Comparison of ENCODE assay signal across 8 mouse cellular contexts in genomic region chr7:111179401-111180271, GRCm38 (mm10).
A peak's percentile ranks its signal among the peaks of the same experiment; 100 is the strongest.
DNase-seq lines count a peak whose midpoint lies in the region; ATAC-seq and TF ChIP-seq lines count a peak whose summit lies in the region.

No protein-coding gene starts in this region.

- H3K79me2 ChIP-seq in MEL (ENCODE audit: control insufficient read depth, insufficient read depth, low read length, poor library complexity): no peaks in the 10 kb centered on the region; the same call in 1 of the 2 replicates

- 32% methylated on average over 7 of the region's 7 CpGs for WGBS in intestine, postnatal 0 days
- 40% methylated on average over 7 of the region's 7 CpGs for WGBS in liver, postnatal 0 days (ENCODE audit: insufficient replicate concordance)

- peak overlapping the region; percentile 0 to 32 for H3K4me3 ChIP-seq in MEL (ENCODE audit: control insufficient read depth in 1 of 2, insufficient read depth in 1 of 2, low read depth in 2 of 2, low read length in 2 of 2)
- H3K4me3 ChIP-seq in intestine, postnatal 0 days (ENCODE audit: low read depth, low read length): no peak overlapping the region
- no peak overlapping the region for H3K4me3 ChIP-seq in liver, postnatal 0 days (ENCODE audit: low read depth, low read length)

- peak; percentile 71 for ATAC-seq in granulocyte monocyte progenitor cell, adult 5-6 weeks (replicated peaks; ENCODE audit: poor library complexity, severe bottlenecking)
- peak; percentile 77 for ATAC-seq in intestine, postnatal 0 days
- peak; percentile 91 for ATAC-seq in liver, postnatal 0 days

- peaks cover 16 to 35% of the 10 kb centered on the region in 2 experiments for H3K4me1 ChIP-seq in MEL (ENCODE audit: control insufficient read depth in 1 of 2, insufficient read depth in 2 of 2, low read length in 2 of 2)
- H3K4me1 ChIP-seq in intestine, postnatal 0 days (replicated peaks; ENCODE audit: control insufficient read depth, insufficient read depth, low read length): no peaks in the 10 kb centered on the region; the same call in 1 of the 2 replicates
- H3K4me1 ChIP-seq in liver, postnatal 0 days (ENCODE audit: insufficient read depth): peaks cover 20% of the 10 kb centered on the region

- no peaks in the 10 kb centered on the region for H3K27me3 ChIP-seq in MEL (ENCODE audit: control insufficient read depth in 1 of 2, insufficient read depth in 2 of 2, low read length in 2 of 2)
- H3K27me3 ChIP-seq in intestine, postnatal 0 days (replicated peaks; ENCODE audit: control insufficient read depth, insufficient read depth, low read length): no peaks in the 10 kb centered on the region
- 0 out of 2 replicates have a peak, but pooled peaks cover 3% of the 10 kb centered on the region for H3K27me3 ChIP-seq in liver, postnatal 0 days (ENCODE audit: insufficient read depth, low read length)

- H3K27ac ChIP-seq in MEL (ENCODE audit: control insufficient read depth, low read depth, low read length): peak overlapping the region; percentile 65
- peak overlapping the region; percentile 86 for H3K27ac ChIP-seq in intestine, postnatal 0 days (ENCODE audit: low read depth, low read length)
- peak overlapping the region; percentile 50 for H3K27ac ChIP-seq in liver, postnatal 0 days (ENCODE audit: low read depth)

- peak in 1 of 2 experiments; percentile 46; a peak in 1 of 4 replicates for TF ChIP-seq POLR2A in MEL (IDR thresholded peaks at IDR 0.05; ENCODE audit: control insufficient read depth in 1 of 2, insufficient read depth in 1 of 2, low read depth in 1 of 2, low read length in 2 of 2, poor library complexity in 1 of 2)

- peak overlapping the region; percentile 38 for H3K4me2 ChIP-seq in intestine, postnatal 0 days (replicated peaks; ENCODE audit: low read depth)
- H3K4me2 ChIP-seq in liver, postnatal 0 days (ENCODE audit: low read depth, low read length): peak overlapping the region; percentile 43

- no peak for TF ChIP-seq CTCF in MEL (IDR thresholded peaks at IDR 0.05 in 2 of 3, conservative IDR thresholded peaks at IDR 0.05 in 1 of 3; ENCODE audit: control insufficient read depth in 1 of 3, insufficient read depth in 1 of 3, low read depth in 2 of 3, low read length in 3 of 3, poor library complexity in 1 of 3, severe bottlenecking in 1 of 3)
- peak; percentile 19; the same call in 1 of the 2 replicates for TF ChIP-seq CTCF in intestine, postnatal 0 days (IDR thresholded peaks at IDR 0.05; ENCODE audit: low read depth)
- TF ChIP-seq CTCF in liver, postnatal 0 days (IDR thresholded peaks at IDR 0.05; ENCODE audit: low read depth): no peak

- H3K36me3 ChIP-seq in MEL (ENCODE audit: control insufficient read depth in 1 of 2, insufficient read depth in 2 of 2, low read length in 2 of 2): peaks cover 0 to 26% of the 10 kb centered on the region in 2 experiments; a peak in 2 of 4 replicates
- no peaks in the 10 kb centered on the region for H3K36me3 ChIP-seq in intestine, postnatal 0 days (ENCODE audit: control insufficient read depth, insufficient read depth)
- H3K36me3 ChIP-seq in liver, postnatal 0 days (replicated peaks; ENCODE audit: insufficient read depth, low read length): no peaks in the 10 kb centered on the region

- H3K9ac ChIP-seq in MEL (ENCODE audit: control insufficient read depth, low read depth, low read length, poor library complexity, severe bottlenecking): peak overlapping the region; percentile 35
- H3K9ac ChIP-seq in intestine, postnatal 0 days (ENCODE audit: low read depth, low read length): no peak overlapping the region
- peak overlapping the region; percentile 28; the same call in 1 of the 2 replicates for H3K9ac ChIP-seq in liver, postnatal 0 days (replicated peaks)

- peak; percentile 94 to 98 for TF ChIP-seq EP300 in MEL (IDR thresholded peaks at IDR 0.05; ENCODE audit: low read depth in 1 of 2, low read length in 2 of 2)
- TF ChIP-seq EP300 in liver, postnatal 0 days (IDR thresholded peaks at IDR 0.05; ENCODE audit: low read depth): peak; percentile 99

- no peak for TF ChIP-seq RAD21 in MEL (IDR thresholded peaks at IDR 0.05; ENCODE audit: low read depth, low read length)

- no peaks in the 10 kb centered on the region for H3K9me3 ChIP-seq in MEL (replicated peaks; ENCODE audit: insufficient read depth, low read length)
- H3K9me3 ChIP-seq in intestine, postnatal 0 days (ENCODE audit: control insufficient read depth): no peaks in the 10 kb centered on the region
- H3K9me3 ChIP-seq in liver, postnatal 0 days (ENCODE audit: low read length): no peaks in the 10 kb centered on the region

- DNase-seq in MEL (ENCODE audit: low read depth, low spot score): peak; percentile 89
- peak; percentile 92 for DNase-seq in adrenal gland, postnatal 14 days
- peak; percentile 76 for DNase-seq in liver, postnatal 0 days
- DNase-seq in retina, embryonic 14.5 days (ENCODE audit: low spot score): peak; percentile 39
- DNase-seq in cerebellum, adult 8-10 months: no peak
- DNase-seq in right cerebral cortex, postnatal 36 days (ENCODE audit: low spot score in 2 of 2): no peak

TF ChIP-seq in MEL, 35 proteins besides CTCF, POLR2A, EP300 and RAD21:
- TF ChIP-seq POLR2AphosphoS5 (IDR thresholded peaks at IDR 0.05; ENCODE audit: borderline replicate concordance, low read depth, low read length): no peak
- TF ChIP-seq USF1 (IDR thresholded peaks at IDR 0.05; ENCODE audit: low read depth, low read length): peak; percentile 92
- TF ChIP-seq MYB (IDR thresholded peaks at IDR 0.05; ENCODE audit: low read depth, low read length): no peak
- TF ChIP-seq NELFE (IDR thresholded peaks at IDR 0.05; ENCODE audit: low read depth, low read length): peak; percentile 62
- TF ChIP-seq UBTF (IDR thresholded peaks at IDR 0.05; ENCODE audit: borderline replicate concordance, insufficient read depth, low read depth, low read length): no peak
- peak; percentile 42 for TF ChIP-seq KAT2A (conservative IDR thresholded peaks at IDR 0.05; ENCODE audit: low read depth, low read length)
- no peak for TF ChIP-seq TBP (IDR thresholded peaks at IDR 0.05; ENCODE audit: low read depth, low read length)
- peak; percentile 73; the same call in 1 of the 2 replicates for TF ChIP-seq MAZ (IDR thresholded peaks at IDR 0.05; ENCODE audit: low read depth, low read length)
- TF ChIP-seq SMC3 (IDR thresholded peaks at IDR 0.05; ENCODE audit: low read depth, low read length): no peak; the same call in 1 of the 2 replicates
- 0 out of 2 replicates have a peak, but pooled peaks have one; percentile 69 for TF ChIP-seq CHD1 (IDR thresholded peaks at IDR 0.05; ENCODE audit: low read depth, low read length)
- TF ChIP-seq ZNF384 (IDR thresholded peaks at IDR 0.05; ENCODE audit: low read depth, low read length): no peak
- peak; percentile 7; the same call in 1 of the 2 replicates for TF ChIP-seq MAX (IDR thresholded peaks at IDR 0.05; ENCODE audit: low read length)
- peak; percentile 84 for TF ChIP-seq MYC (IDR thresholded peaks at IDR 0.05; ENCODE audit: low read depth, low read length)
- no peak for TF ChIP-seq ZKSCAN1 (IDR thresholded peaks at IDR 0.05; ENCODE audit: low read depth, low read length)
- TF ChIP-seq BHLHE40 (IDR thresholded peaks at IDR 0.05; ENCODE audit: borderline replicate concordance, low read depth, low read length): peak; percentile 51; the same call in 1 of the 2 replicates
- TF ChIP-seq ZMIZ1 (IDR thresholded peaks at IDR 0.05; ENCODE audit: low read depth, low read length): peak; percentile 65; the same call in 1 of the 2 replicates
- TF ChIP-seq E2F4 (IDR thresholded peaks at IDR 0.05; ENCODE audit: borderline replicate concordance, low read depth, low read length): no peak
- peak; percentile 77; the same call in 1 of the 2 replicates for TF ChIP-seq MAFK (IDR thresholded peaks at IDR 0.05; ENCODE audit: borderline replicate concordance, low read depth, low read length)
- peak; percentile 47; the same call in 1 of the 2 replicates for TF ChIP-seq JUND (IDR thresholded peaks at IDR 0.05; ENCODE audit: low read depth, low read length)
- TF ChIP-seq CHD2 (IDR thresholded peaks at IDR 0.05; ENCODE audit: low read length): peak; percentile 34
- peak; percentile 83 for TF ChIP-seq ETS1 (IDR thresholded peaks at IDR 0.05; ENCODE audit: low read depth, low read length)
- peak; percentile 98 for TF ChIP-seq RCOR1 (IDR thresholded peaks at IDR 0.05; ENCODE audit: low read depth, low read length)
- peak; percentile 96 for TF ChIP-seq GATA1 (IDR thresholded peaks at IDR 0.05; ENCODE audit: low read depth, low read length)
- TF ChIP-seq HCFC1 (IDR thresholded peaks at IDR 0.05; ENCODE audit: low read depth, low read length): peak; percentile 70
- 0 out of 2 replicates have a peak, but pooled peaks have one; percentile 35 for TF ChIP-seq MEF2A (IDR thresholded peaks at IDR 0.05; ENCODE audit: extremely low read depth, insufficient replicate concordance, low read depth, low read length, poor library complexity, severe bottlenecking)
- no peak for TF ChIP-seq ELF1 (IDR thresholded peaks at IDR 0.05; ENCODE audit: low read depth, low read length)
- peak; percentile 82 for TF ChIP-seq SIN3A (IDR thresholded peaks at IDR 0.05; ENCODE audit: low read length)
- TF ChIP-seq NRF1 (IDR thresholded peaks at IDR 0.05; ENCODE audit: insufficient read depth, low read depth, low read length, poor library complexity, severe bottlenecking): peak; percentile 40; the same call in 1 of the 2 replicates
- no peak for TF ChIP-seq GABPA (IDR thresholded peaks at IDR 0.05; ENCODE audit: low read depth, low read length)
- TF ChIP-seq TAL1 (IDR thresholded peaks at IDR 0.05; ENCODE audit: low read length): peak; percentile 96
- TF ChIP-seq TCF12 (IDR thresholded peaks at IDR 0.05; ENCODE audit: low read depth, low read length): peak; percentile 98
- no peak; the same call in none of the 2 replicates for TF ChIP-seq MXI1 (IDR thresholded peaks at IDR 0.05; ENCODE audit: low read depth, low read length)
- TF ChIP-seq POLR2AphosphoS2 (IDR thresholded peaks at IDR 0.05; ENCODE audit: low read length): peak; percentile 57; the same call in 1 of the 2 replicates
- no peak for TF ChIP-seq ZC3H11A (IDR thresholded peaks at IDR 0.05; ENCODE audit: low read depth, low read length)
- TF ChIP-seq USF2 (IDR thresholded peaks at IDR 0.05; ENCODE audit: borderline replicate concordance in 1 of 2, insufficient read depth in 1 of 2, low read depth in 1 of 2, low read length in 2 of 2): peak in 1 of 2 experiments; percentile 54; a peak in 1 of 4 replicates
TF ChIP-seq in MEL: peak in this region for 23.

Comparison
In these comparisons a context has a peak if more than half of its experiments do, and no peak if none do; other contexts are left out.
1. DNase-seq: peak in MEL (single experiment), adrenal gland, postnatal 14 days (single experiment), liver, postnatal 0 days (single experiment) and retina, embryonic 14.5 days (single experiment); none in cerebellum, adult 8-10 months (single experiment) and right cerebral cortex, postnatal 36 days (0 of 2).
2. H3K4me3 ChIP-seq: peak in MEL (2 of 2); none in intestine, postnatal 0 days (single experiment) and liver, postnatal 0 days (single experiment).
3. Peak in every context shown above with its lines, with median percentiles within 50 percentile points of each other: H3K27ac ChIP-seq and ATAC-seq.